Mouse (Mus musculus): ENCODE results near the gene Spock2. TPM values are rescaled to one million over a fixed set of nuclear protein-coding genes. Genes with fewer than 3 reads are reported as not detected.

Spock2 gene
- total RNA-seq (2023), result 5.2 TPM

GRCm38 (mm10) chr10:60106146-60106530 lies at the start of gene Spock2:
TSS of gene Spock2 (plus strand) at chr10:60106219.

Other genes with a start within 250 kb of the Spock2 start
- gene Dnajb12, start 226.7 kb upstream of the Spock2 start, total RNA-seq (2023), result 51.0 TPM
- gene Ddit4, start 154.4 kb upstream of the Spock2 start, total RNA-seq (2023), result 14.5 TPM
- 26.8 TPM for gene Ascc1, start 103.4 kb upstream of the Spock2 start, total RNA-seq (2023)
- gene Anapc16, start 103.1 kb upstream of the Spock2 start, total RNA-seq (2023), result 38.7 TPM
- gene Chst3, start 113.0 kb downstream of the Spock2 start, total RNA-seq (2023), result 11.3 TPM
- 360 TPM for gene Psap, start 171.4 kb downstream of the Spock2 start, total RNA-seq (2023)
- 283 TPM for gene Vsir, start 240.6 kb downstream of the Spock2 start, total RNA-seq (2023)

All from CD4-positive naive resting alpha-beta T cell, adult 76 days (primary cell).